Mouse (Mus musculus) heart, adult 2 months (tissue): ENCODE data around the gene Hist1h2bg. TPM values are rescaled to one million over a fixed set of nuclear protein-coding genes. Genes with fewer than 3 reads are reported as not detected.

Experiments used
- DNase-seq, 2 experiments: peaks; one replicate each; pipeline ENCODE4 v3.0.0; 2021
- H3K27ac ChIP-seq: fragments of 200-600 bp; 2 replicates; pipeline ENCODE4 v1.8.1; 2022
- H3K27me3 ChIP-seq: fragments of 200-500 bp; 2 replicates; pipeline ENCODE4 v1.6.1; 2012; ENCODE audit warnings: mild to moderate bottlenecking, low read length, inconsistent platforms, mixed read lengths; ENCODE audit not compliant: control insufficient read depth, insufficient read depth
- H3K36me3 ChIP-seq: fragments of 200-500 bp; 2 replicates; pipeline ENCODE4 v1.6.1; 2012; ENCODE audit warnings: low read length, inconsistent platforms; ENCODE audit not compliant: control insufficient read depth, insufficient read depth
- H3K4me1 ChIP-seq: fragments of 200-500 bp; 2 replicates; pipeline ENCODE4 v1.6.1; 2011; ENCODE audit warnings: low read length; ENCODE audit not compliant: control insufficient read depth, insufficient read depth
- H3K4me3 ChIP-seq: fragments of 200-600 bp; 2 replicates; pipeline ENCODE4 v1.8.1; 2022
- H3K79me2 ChIP-seq: fragments of 200-500 bp; replicated peaks from 2 replicates; pipeline ENCODE4 v1.6.1; 2012; ENCODE audit warnings: mild to moderate bottlenecking, inconsistent platforms, low read length, moderate library complexity, mixed read lengths; ENCODE audit not compliant: control insufficient read depth, insufficient read depth
- H3K9ac ChIP-seq: fragments of 200-500 bp; 2 replicates; pipeline ENCODE4 v1.6.1; 2012; ENCODE audit warnings: low read depth, mild to moderate bottlenecking, control low read depth, inconsistent platforms, low read length, mixed read lengths
- CTCF ChIP-seq: fragments of 200-600 bp; IDR thresholded peaks from 2 replicates; pipeline ENCODE4 v1.8.1; 2022; ENCODE audit warnings: antibody characterized with exemption, mild to moderate bottlenecking, moderate library complexity
- EP300 ChIP-seq: fragments of 200-500 bp; IDR thresholded peaks from 2 replicates; pipeline ENCODE4 v1.6.1; 2011; ENCODE audit warnings: low read depth, low read length, control low read depth; ENCODE audit not compliant: insufficient read depth
- POLR2A ChIP-seq: fragments of 200-500 bp; IDR thresholded peaks from 2 replicates; pipeline ENCODE4 v1.6.1; 2011; ENCODE audit warnings: mild to moderate bottlenecking, low read depth, low read length, control low read depth; ENCODE audit not compliant: insufficient read depth
- WGBS: fragments of 180-500 bp; shearing (Covaris S2); methylation state at CpG from one replicate; pipeline ENCODE4 v1.1.7; 2018; 5-methylcytosine and 5-hydroxymethylcytosine counted together
- intact Hi-C: fragments of 180-260 bp; cut with DNase I; formaldehyde crosslinking; loops from one replicate; pipeline ENCODE4 v1.15.1; 2025
- long read RNA-seq: library from polyadenylated mRNA; stranded (forward); transcript quantifications from one replicate; pipeline ENCODE4 v2.0.0, GENCODE M21; 2021
- polyA plus RNA-seq: library from polyadenylated mRNA; depleted of rRNA; stranded (reverse); fragments of >200 nt; gene quantifications from 2 replicates; pipeline ENCODE4 v1.2.3, GENCODE M21; 2012; rRNA removed
- total RNA-seq, 2 experiments: library from RNA; stranded (reverse); gene quantifications; 2 replicates each; pipeline ENCODE4 v1.2.3; 2021

Hist1h2bg gene
- total RNA-seq (10 to 100 TPM; 16.4 to 19.5 TPM), polyA plus RNA-seq (3.3 TPM in 2 replicates)
- long read RNA-seq = 0 reads

DNA sequence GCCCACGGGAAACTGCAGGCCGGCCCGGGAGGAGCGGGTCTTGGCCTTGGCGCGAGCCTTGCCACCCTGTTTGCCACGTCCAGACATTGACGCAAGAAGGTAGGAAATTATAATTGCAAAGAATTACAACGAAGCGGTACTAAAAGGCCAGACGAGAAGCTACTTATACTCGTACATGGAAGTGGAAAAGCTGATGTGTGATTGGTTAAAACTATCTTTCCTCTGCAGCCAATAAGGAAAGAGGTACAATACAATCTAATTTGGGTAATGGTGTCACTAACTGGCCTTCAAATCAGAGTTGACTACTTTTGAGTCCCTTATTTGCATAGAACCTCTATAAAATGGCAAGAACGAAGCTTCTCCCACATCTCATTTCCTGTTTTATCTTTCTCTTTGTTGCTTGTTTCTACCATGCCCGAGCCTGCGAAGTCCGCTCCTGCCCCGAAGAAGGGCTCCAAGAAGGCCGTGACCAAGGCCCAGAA is at the start of gene Hist1h2bg, which contains the start of gene Hist1h2ae:
TSS of gene Hist1h2bg (plus strand) at position 375 of the 482 bp plus-strand sequence.
TSS of gene Hist1h2ae (minus strand) at position 199 of the 482 bp plus-strand sequence.
- intact Hi-C loops = no loop called here

GRCm38 (mm10) chr13:23521703-23522102 is 49.5 kb upstream of the Hist1h2bg start:
- 3% methylated on average over 14 of the region's 14 CpGs for WGBS
- DNase-seq = peak; percentile 79 to 83
- no peaks in the 10 kb centered on the region for H3K27me3 ChIP-seq
- H3K27ac ChIP-seq = no peak overlapping the region
- no peak overlapping the region for H3K9ac ChIP-seq
- H3K4me3 ChIP-seq = no peak overlapping the region
- TF ChIP-seq EP300 = peak; percentile 77
- TF ChIP-seq CTCF = no peak
- H3K4me1 ChIP-seq = no peaks in the 10 kb centered on the region; the same call in 1 of the 2 replicates
- H3K36me3 ChIP-seq = no peaks in the 10 kb centered on the region; the same call in 1 of the 2 replicates
- no peaks in the 10 kb centered on the region for H3K79me2 ChIP-seq
- intact Hi-C loops = no loop called here

More for the DNA sequence above, at the start of gene Hist1h2bg, which contains the start of gene Hist1h2ae:
- H3K79me2 ChIP-seq = no peaks in the 10 kb centered on the region
- H3K9ac ChIP-seq = peak within 1 kb of the TSS; percentile 65
- peak; percentile 77 to 79 for DNase-seq
- peak within 1 kb of the TSS; percentile 87 for H3K27ac ChIP-seq
- peaks cover 4% of the 10 kb centered on the region for H3K4me1 ChIP-seq
- H3K36me3 ChIP-seq = peaks cover 6% of the 10 kb centered on the region
- TF ChIP-seq EP300 = no peak
- no peak for TF ChIP-seq CTCF
- TF ChIP-seq POLR2A = peak; percentile 57; the same call in 1 of the 2 replicates
- H3K4me3 ChIP-seq = peak within 1 kb of the TSS; percentile 63
- under 1% methylated on average over 18 of the region's 18 CpGs for WGBS
- H3K27me3 ChIP-seq = no peaks in the 10 kb centered on the region

DNA sequence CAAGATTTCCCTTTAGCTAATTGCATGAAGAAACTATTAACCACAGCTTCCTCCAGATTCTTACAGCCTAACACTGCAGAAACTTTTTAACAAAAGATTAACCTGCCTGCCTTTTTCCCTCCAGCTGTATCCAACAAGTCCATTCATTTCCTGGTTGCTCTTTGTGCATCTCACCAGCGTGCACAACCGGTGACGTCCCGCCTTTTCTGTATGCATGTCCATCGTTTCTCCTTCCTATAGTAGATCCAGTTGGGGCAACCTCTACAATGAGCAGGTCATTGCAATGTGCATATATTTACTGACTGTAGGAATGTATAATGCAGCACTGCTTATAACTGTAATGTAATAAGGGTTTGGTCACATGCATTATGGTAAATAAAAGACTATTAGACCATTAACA is 47.2 kb upstream of the Hist1h2bg start:
- intact Hi-C loops = no loop called here
- H3K36me3 ChIP-seq = no peaks in the 10 kb centered on the region; the same call in 1 of the 2 replicates
- H3K27ac ChIP-seq = no peak overlapping the region
- H3K4me1 ChIP-seq = no peaks in the 10 kb centered on the region; the same call in 1 of the 2 replicates
- WGBS = 26% methylated on average over 5 of the region's 5 CpGs
- no peaks in the 10 kb centered on the region for H3K27me3 ChIP-seq
- DNase-seq = no peak
- no peaks in the 10 kb centered on the region for H3K79me2 ChIP-seq
- H3K9ac ChIP-seq = no peak overlapping the region
- no peak overlapping the region for H3K4me3 ChIP-seq
- TF ChIP-seq POLR2A (no peak), CTCF (no peak), EP300 (no peak)

GRCm38 (mm10) chr13:23524654-23525053 is 46.5 kb upstream of the Hist1h2bg start:
- H3K27ac ChIP-seq = no peak overlapping the region
- no peak overlapping the region for H3K4me3 ChIP-seq
- no peak overlapping the region for H3K9ac ChIP-seq
- 12% methylated on average over 5 of the region's 5 CpGs for WGBS
- intact Hi-C loops = loop anchor here (5.0 kb wide), 1 partner anchor 1497 kb away; no protein-coding TSS in a partner anchor
- TF ChIP-seq EP300 (0 out of 2 replicates have a peak, but pooled peaks have one; percentile 43), POLR2A (no peak), CTCF (peak; percentile 97)
- H3K4me1 ChIP-seq = no peaks in the 10 kb centered on the region; the same call in 1 of the 2 replicates
- H3K79me2 ChIP-seq = no peaks in the 10 kb centered on the region
- no peaks in the 10 kb centered on the region for H3K27me3 ChIP-seq
- DNase-seq = peak; percentile 68 to 81
- H3K36me3 ChIP-seq = no peaks in the 10 kb centered on the region; the same call in 1 of the 2 replicates

DNA sequence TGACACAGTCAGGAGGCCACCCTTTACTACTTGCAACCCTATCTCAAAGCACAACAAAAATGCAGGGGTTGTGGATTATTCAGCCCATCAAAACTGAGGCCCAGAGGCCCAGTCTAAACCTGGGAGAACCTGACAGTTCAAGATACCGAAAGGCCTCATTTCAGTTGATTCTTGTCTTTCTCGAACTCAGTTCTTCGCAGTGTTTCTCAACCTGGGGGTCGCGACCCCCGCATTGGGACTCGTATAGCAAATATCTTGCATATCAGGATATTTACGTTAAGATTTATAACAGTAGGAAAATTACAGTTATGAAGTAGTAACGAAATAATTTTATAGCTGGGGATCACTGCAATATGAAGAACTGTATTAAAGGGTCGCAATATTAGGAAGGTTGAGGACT is 45.3 kb upstream of the Hist1h2bg start:
- no peaks in the 10 kb centered on the region; the same call in 1 of the 2 replicates for H3K36me3 ChIP-seq
- no peaks in the 10 kb centered on the region for H3K27me3 ChIP-seq
- DNase-seq = no peak
- 8% methylated on average over 10 of the region's 10 CpGs for WGBS
- no peaks in the 10 kb centered on the region for H3K79me2 ChIP-seq
- no peak overlapping the region for H3K27ac ChIP-seq
- intact Hi-C loops = loop anchor here (5.0 kb wide), 1 partner anchor 1499 kb away; no protein-coding TSS in a partner anchor
- peak overlapping the region; percentile 26; the same call in 1 of the 2 replicates for H3K4me3 ChIP-seq
- H3K9ac ChIP-seq = no peak overlapping the region
- TF ChIP-seq CTCF (no peak), POLR2A (no peak), EP300 (no peak)
- H3K4me1 ChIP-seq = no peaks in the 10 kb centered on the region; the same call in none of the 2 replicates

DNA sequence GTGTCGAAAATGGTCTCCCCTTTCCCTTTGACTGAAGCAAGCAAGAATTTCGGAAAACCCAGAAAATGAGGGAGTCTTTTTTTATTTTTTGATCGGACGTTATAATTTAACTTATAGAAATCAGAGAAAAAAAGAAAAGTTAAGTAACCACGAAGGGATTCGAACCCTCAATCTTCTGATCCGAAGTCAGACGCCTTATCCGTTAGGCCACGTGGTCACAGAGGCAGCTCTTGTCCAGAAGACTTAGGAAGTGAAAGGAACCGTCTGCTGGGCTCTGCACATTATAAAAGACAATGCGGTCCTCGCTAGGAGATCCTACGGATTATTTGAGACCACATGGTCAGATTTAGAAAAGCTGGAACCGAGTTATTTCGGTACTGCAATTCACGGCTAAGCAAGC is 44.9 kb upstream of the Hist1h2bg start:
- peak; percentile 95 for TF ChIP-seq EP300
- no peak for TF ChIP-seq CTCF
- H3K9ac ChIP-seq = peak overlapping the region; percentile 66
- peak overlapping the region; percentile 47 for H3K4me3 ChIP-seq
- H3K79me2 ChIP-seq = no peaks in the 10 kb centered on the region
- intact Hi-C loops = loop anchor here (5.0 kb wide), 1 partner anchor 1499 kb away; no protein-coding TSS in a partner anchor
- peak; percentile 86 to 91 for DNase-seq
- no peak overlapping the region for H3K27ac ChIP-seq
- no peaks in the 10 kb centered on the region; the same call in none of the 2 replicates for H3K4me1 ChIP-seq
- no peaks in the 10 kb centered on the region for H3K27me3 ChIP-seq
- no peaks in the 10 kb centered on the region; the same call in 1 of the 2 replicates for H3K36me3 ChIP-seq
- WGBS = 1% methylated on average over 17 of the region's 17 CpGs
